Mouse (Mus musculus): ENCODE measurements at regions not wholly inside any gene's neighbourhood (a gene's known extent, or its start where the extent isn't known, plus 50 kb on each side); places are given as distances from the start of the nearest gene placed in this dataset.

DNA sequence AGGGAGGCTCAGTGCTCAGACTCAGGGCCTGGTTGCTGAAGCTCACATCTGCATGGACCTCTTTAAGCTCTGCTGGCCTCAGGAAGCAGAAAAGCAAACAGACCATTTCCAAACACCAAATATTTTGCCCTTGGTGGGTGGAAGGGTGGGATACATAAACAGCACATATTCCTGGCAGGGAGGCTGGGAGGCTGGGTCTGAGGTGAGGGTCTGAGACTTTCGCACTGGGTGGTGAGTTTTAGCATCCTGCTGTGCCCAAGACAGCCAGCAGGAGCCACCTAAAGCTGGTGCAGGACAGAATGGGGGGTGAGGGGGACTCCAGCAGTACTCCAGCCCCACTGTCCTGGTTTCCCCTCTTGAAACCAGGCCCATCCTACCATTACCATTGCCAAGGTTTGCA, 90.6 kb upstream of the Syt13 start:
- ATAC-seq (ENCODE audit: low FRiP score, low read depth) (no peak), DNase-seq (ENCODE audit: low spot score) (no peak)
- H3K9ac ChIP-seq (ENCODE audit: low read depth, low read length, severe bottlenecking) = no peak overlapping the region
- H3K9me3 ChIP-seq (ENCODE audit: control insufficient read depth, low read length) = no peaks in the 10 kb centered on the region
- no peaks in the 10 kb centered on the region for H3K36me3 ChIP-seq (ENCODE audit: control insufficient read depth, insufficient read depth, low read length)
- no peak for TF ChIP-seq POLR2A (IDR thresholded peaks at IDR 0.05; ENCODE audit: borderline replicate concordance, extremely low read depth, insufficient read depth, insufficient read length)
- no peak overlapping the region for H3K4me3 ChIP-seq (replicated peaks; ENCODE audit: low read length)
- WGBS = 79% methylated on average over 1 of the region's 1 CpGs
- no peaks in the 10 kb centered on the region for H3K27me3 ChIP-seq (ENCODE audit: control insufficient read depth, insufficient read depth, low read length)
- peaks cover 16% of the 10 kb centered on the region for H3K4me1 ChIP-seq (ENCODE audit: control insufficient read depth, insufficient read depth, low read length)
- H3K27ac ChIP-seq (replicated peaks; ENCODE audit: low read depth, low read length) = no peak overlapping the region
- no peak overlapping the region for H3K4me2 ChIP-seq (replicated peaks; ENCODE audit: low read depth, low read length, severe bottlenecking)

DNA sequence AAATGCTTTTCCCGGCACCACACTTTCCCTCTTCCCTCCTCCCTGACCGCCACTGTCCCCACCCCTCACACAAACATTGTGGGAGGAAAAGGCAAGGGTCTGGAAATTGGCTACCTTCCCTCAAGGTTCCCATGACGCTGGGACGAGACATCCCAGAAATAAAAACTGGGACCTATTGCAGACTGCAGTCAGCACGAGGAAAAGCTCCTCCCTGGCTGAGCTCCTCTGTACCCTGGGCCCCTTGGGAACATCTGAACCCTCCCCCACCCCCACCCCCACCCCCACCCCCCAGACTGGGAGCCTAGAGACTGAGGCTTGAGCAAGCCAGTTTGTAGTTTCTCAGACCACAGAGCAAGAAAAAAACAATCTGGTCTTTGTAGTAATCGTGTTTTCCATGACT, 89.5 kb upstream of the Syt13 start:
- Histone ChIP-seq H3K4me2 (replicated peaks; ENCODE audit: low read depth, low read length, severe bottlenecking) (no peak overlapping the region), H3K9me3 (ENCODE audit: control insufficient read depth, low read length) (no peaks in the 10 kb centered on the region)
- peak; percentile 50; the same call in 1 of the 2 replicates for ATAC-seq (ENCODE audit: low FRiP score, low read depth)

DNA sequence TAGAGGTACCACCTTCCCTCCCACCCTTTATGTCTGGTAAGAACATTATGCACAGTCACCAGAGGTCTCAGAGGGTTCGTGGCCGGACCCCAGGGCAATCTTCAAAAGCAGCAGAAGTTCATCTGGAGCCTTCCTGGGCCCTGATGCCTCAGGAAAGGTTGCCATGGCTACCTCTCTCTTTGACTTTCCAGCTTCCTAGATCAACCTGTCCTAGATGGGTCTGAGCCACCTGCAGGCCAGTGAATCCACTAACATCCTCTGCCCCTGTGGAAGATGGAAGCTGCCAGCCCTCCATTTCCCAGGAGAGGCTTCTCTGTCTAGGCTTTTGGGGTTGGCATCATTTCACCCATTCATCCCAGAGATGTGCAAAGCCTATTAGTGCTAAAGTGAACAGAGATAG, 84.8 kb upstream of the Syt13 start:
- no peak overlapping the region for H3K4me3 ChIP-seq (replicated peaks; ENCODE audit: low read length)
- 70% methylated on average over 2 of the region's 2 CpGs for WGBS
- no peaks in the 10 kb centered on the region for H3K27me3 ChIP-seq (ENCODE audit: control insufficient read depth, insufficient read depth, low read length)
- no peak for TF ChIP-seq POLR2A (IDR thresholded peaks at IDR 0.05; ENCODE audit: borderline replicate concordance, extremely low read depth, insufficient read depth, insufficient read length)
- H3K4me1 ChIP-seq (ENCODE audit: control insufficient read depth, insufficient read depth, low read length) = peaks cover 6% of the 10 kb centered on the region; the same call in 1 of the 2 replicates
- ATAC-seq (ENCODE audit: low FRiP score, low read depth) (no peak), DNase-seq (ENCODE audit: low spot score) (no peak)
- H3K27ac ChIP-seq (replicated peaks; ENCODE audit: low read depth, low read length) = no peak overlapping the region
- H3K9me3 ChIP-seq (ENCODE audit: control insufficient read depth, low read length) = no peaks in the 10 kb centered on the region
- no peaks in the 10 kb centered on the region for H3K36me3 ChIP-seq (ENCODE audit: control insufficient read depth, insufficient read depth, low read length)
- H3K4me2 ChIP-seq (replicated peaks; ENCODE audit: low read depth, low read length, severe bottlenecking) = no peak overlapping the region
- no peak overlapping the region for H3K9ac ChIP-seq (ENCODE audit: low read depth, low read length, severe bottlenecking)

More for the DNA sequence above, 89.5 kb upstream of the Syt13 start:
- 12% methylated on average over 6 of the region's 6 CpGs for WGBS
- Histone ChIP-seq H3K27me3 (ENCODE audit: control insufficient read depth, insufficient read depth, low read length) (no peaks in the 10 kb centered on the region), H3K27ac (replicated peaks; ENCODE audit: low read depth, low read length) (no peak overlapping the region), H3K9ac (ENCODE audit: low read depth, low read length, severe bottlenecking) (no peak overlapping the region), H3K4me3 (replicated peaks; ENCODE audit: low read length) (no peak overlapping the region), H3K36me3 (ENCODE audit: control insufficient read depth, insufficient read depth, low read length) (no peaks in the 10 kb centered on the region), H3K4me1 (ENCODE audit: control insufficient read depth, insufficient read depth, low read length) (peaks cover 16% of the 10 kb centered on the region)
- no peak for DNase-seq (ENCODE audit: low spot score)
- no peak for TF ChIP-seq POLR2A (IDR thresholded peaks at IDR 0.05; ENCODE audit: borderline replicate concordance, extremely low read depth, insufficient read depth, insufficient read length)

DNA sequence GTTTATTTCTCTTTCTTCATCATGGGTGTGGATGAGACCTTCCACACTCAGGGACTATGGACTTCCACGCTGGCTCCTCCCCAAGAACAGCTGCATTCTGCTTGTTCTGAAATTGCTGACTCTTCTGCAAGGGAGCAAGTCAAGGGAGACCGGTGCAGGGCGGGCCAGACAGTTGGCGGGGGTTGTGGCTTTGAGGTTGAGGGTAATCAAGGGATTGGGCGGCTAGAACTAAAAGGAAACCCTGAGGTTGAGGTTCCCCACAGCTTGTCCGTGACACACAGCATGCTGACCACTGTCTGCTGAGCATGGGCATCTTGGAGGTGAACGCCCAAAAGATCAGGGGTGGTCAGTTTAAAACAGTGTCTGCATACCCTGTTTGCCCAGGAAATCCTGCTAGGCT, 83.1 kb upstream of the Syt13 start:
- no peak overlapping the region for H3K9ac ChIP-seq (ENCODE audit: low read depth, low read length, severe bottlenecking)
- H3K36me3 ChIP-seq (ENCODE audit: control insufficient read depth, insufficient read depth, low read length) = no peaks in the 10 kb centered on the region
- ATAC-seq (ENCODE audit: low FRiP score, low read depth) (0 out of 2 replicates have a peak, but pooled peaks have one; percentile 34), DNase-seq (ENCODE audit: low spot score) (no peak)
- WGBS = 57% methylated on average over 7 of the region's 7 CpGs
- H3K9me3 ChIP-seq (ENCODE audit: control insufficient read depth, low read length) = no peaks in the 10 kb centered on the region
- TF ChIP-seq POLR2A (IDR thresholded peaks at IDR 0.05; ENCODE audit: borderline replicate concordance, extremely low read depth, insufficient read depth, insufficient read length) = no peak
- no peaks in the 10 kb centered on the region for H3K27me3 ChIP-seq (ENCODE audit: control insufficient read depth, insufficient read depth, low read length)
- no peaks in the 10 kb centered on the region for H3K4me1 ChIP-seq (ENCODE audit: control insufficient read depth, insufficient read depth, low read length)
- H3K27ac ChIP-seq (replicated peaks; ENCODE audit: low read depth, low read length) = no peak overlapping the region
- no peak overlapping the region for H3K4me3 ChIP-seq (replicated peaks; ENCODE audit: low read length)
- no peak overlapping the region for H3K4me2 ChIP-seq (replicated peaks; ENCODE audit: low read depth, low read length, severe bottlenecking)

DNA sequence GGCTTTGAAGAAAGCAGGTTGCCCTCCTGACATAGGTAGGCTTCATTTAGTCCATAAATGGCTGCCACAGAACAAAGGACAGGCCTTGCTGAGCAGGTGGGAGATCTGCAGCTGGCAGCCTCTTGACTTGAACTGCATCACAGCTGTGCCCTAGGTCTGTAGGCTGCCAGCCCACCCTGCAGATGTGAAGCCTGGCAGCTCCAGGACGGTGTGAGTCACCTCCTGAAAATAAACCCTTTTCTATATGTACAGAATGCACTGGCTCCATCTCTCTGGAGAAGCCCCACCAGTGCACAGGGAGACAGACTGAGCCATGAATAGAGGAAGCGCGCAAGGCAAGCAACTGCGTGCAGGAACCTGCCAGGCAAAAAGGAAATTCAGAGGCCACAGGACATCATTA, 78.7 kb upstream of the Syt13 start:
- ATAC-seq (ENCODE audit: low FRiP score, low read depth) (no peak), DNase-seq (ENCODE audit: low spot score) (no peak)
- no peaks in the 10 kb centered on the region for H3K4me1 ChIP-seq (ENCODE audit: control insufficient read depth, insufficient read depth, low read length)
- no peak overlapping the region for H3K4me3 ChIP-seq (replicated peaks; ENCODE audit: low read length)
- no peaks in the 10 kb centered on the region for H3K36me3 ChIP-seq (ENCODE audit: control insufficient read depth, insufficient read depth, low read length)
- no peak overlapping the region for H3K4me2 ChIP-seq (replicated peaks; ENCODE audit: low read depth, low read length, severe bottlenecking)
- H3K9me3 ChIP-seq (ENCODE audit: control insufficient read depth, low read length) = no peaks in the 10 kb centered on the region
- no peak overlapping the region for H3K27ac ChIP-seq (replicated peaks; ENCODE audit: low read depth, low read length)
- H3K9ac ChIP-seq (ENCODE audit: low read depth, low read length, severe bottlenecking) = no peak overlapping the region
- no peaks in the 10 kb centered on the region for H3K27me3 ChIP-seq (ENCODE audit: control insufficient read depth, insufficient read depth, low read length)
- WGBS = 67% methylated on average over 4 of the region's 4 CpGs
- TF ChIP-seq POLR2A (IDR thresholded peaks at IDR 0.05; ENCODE audit: borderline replicate concordance, extremely low read depth, insufficient read depth, insufficient read length) = no peak

DNA sequence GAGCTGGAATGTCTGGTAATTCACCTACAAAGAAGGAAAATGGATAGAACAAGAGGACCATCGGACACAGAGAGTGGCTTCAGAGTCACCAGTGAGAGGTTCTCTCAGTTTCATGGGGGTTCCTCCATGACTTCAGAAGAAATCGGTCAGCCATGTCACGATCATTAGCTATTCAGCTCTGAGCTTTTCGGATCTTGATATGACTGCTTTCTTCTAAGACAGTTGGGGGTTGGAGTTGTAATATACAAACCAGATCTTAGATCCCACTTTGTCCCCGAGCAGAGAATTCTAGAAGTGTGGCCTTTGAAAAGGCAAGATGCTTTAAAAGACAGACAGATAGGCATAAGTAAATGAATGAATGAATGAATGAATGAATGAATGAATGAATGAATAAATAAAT, 76.9 kb upstream of the Syt13 start:
- H3K4me2 ChIP-seq (replicated peaks; ENCODE audit: low read depth, low read length, severe bottlenecking) = no peak overlapping the region
- H3K4me3 ChIP-seq (replicated peaks; ENCODE audit: low read length) = no peak overlapping the region
- no peak for DNase-seq (ENCODE audit: low spot score)
- H3K9ac ChIP-seq (ENCODE audit: low read depth, low read length, severe bottlenecking) = no peak overlapping the region
- H3K27me3 ChIP-seq (ENCODE audit: control insufficient read depth, insufficient read depth, low read length) = no peaks in the 10 kb centered on the region
- H3K4me1 ChIP-seq (ENCODE audit: control insufficient read depth, insufficient read depth, low read length) = no peaks in the 10 kb centered on the region
- TF ChIP-seq POLR2A (IDR thresholded peaks at IDR 0.05; ENCODE audit: borderline replicate concordance, extremely low read depth, insufficient read depth, insufficient read length) = no peak
- no peak for ATAC-seq (ENCODE audit: low FRiP score, low read depth)
- 87% methylated on average over 5 of the region's 5 CpGs for WGBS
- H3K36me3 ChIP-seq (ENCODE audit: control insufficient read depth, insufficient read depth, low read length) = no peaks in the 10 kb centered on the region
- H3K27ac ChIP-seq (replicated peaks; ENCODE audit: low read depth, low read length) = no peak overlapping the region
- H3K9me3 ChIP-seq (ENCODE audit: control insufficient read depth, low read length) = no peaks in the 10 kb centered on the region
